Mouse (Mus musculus): Measurements from ENCODE around the gene Dhrs2. TPM values are rescaled to one million over a fixed set of nuclear protein-coding genes. Genes with fewer than 3 reads are reported as not detected.
A peak's percentile ranks its signal among the peaks of the same experiment; 100 is the strongest.

Gene Dhrs2
- total RNA-seq (2021) = not detected
- long read RNA-seq, experiment 1 = 0 reads
- long read RNA-seq, experiment 2 = 0 reads

DNA sequence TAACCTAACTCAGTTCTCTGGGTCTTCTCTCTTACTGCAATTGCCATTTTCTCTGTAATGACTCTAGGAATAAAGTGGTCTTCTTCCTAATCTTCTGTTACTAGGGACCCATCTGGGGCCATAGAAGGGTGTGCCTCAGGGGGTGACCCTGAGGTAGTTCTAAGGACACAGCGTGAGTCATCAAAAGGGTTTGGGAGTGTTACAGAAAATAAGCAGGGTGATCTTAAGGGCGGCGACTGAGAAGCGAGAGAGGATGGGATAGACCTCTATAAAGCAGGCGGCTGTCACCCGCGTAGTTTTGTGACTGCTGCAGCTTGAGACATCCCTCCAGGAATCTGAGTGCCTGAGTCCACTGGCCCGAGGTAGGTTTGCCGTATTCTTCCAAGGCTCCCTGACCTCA lies at the start of gene Dhrs2:
Gene Dhrs2 (plus strand): TSS at position 301 of the 400 bp plus-strand sequence.
- no peak for DNase-seq

- DNase-seq = no peak
Measured at GRCm38 (mm10) chr14:55174164-55174563, 47.6 kb upstream of the Dhrs2 start.

DNA sequence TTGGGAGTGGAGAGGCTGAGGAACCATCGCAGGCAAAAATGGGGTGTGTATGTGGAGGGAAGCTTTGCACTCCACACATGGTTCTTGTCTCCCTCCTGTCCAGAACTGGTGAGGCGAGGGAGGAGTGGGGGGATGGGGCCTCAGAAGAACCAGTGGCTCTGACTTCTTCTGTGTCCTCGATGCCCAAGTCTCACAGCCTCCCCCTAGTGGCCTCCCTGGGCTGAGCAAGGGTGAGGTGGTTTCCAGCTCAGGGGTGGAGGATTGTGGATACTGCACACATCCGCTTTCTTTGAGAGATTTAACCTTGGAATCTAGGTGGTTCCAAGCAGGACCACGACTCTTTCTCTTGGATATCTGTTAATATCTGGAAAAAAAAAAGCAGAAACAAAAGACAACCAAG lies 44.5 kb upstream of the Dhrs2 start:
- DNase-seq = peak; percentile 77 to 82

GRCm38 (mm10) chr14:55180951-55181350 lies 40.9 kb upstream of the Dhrs2 start:
- no peak for DNase-seq

DNA sequence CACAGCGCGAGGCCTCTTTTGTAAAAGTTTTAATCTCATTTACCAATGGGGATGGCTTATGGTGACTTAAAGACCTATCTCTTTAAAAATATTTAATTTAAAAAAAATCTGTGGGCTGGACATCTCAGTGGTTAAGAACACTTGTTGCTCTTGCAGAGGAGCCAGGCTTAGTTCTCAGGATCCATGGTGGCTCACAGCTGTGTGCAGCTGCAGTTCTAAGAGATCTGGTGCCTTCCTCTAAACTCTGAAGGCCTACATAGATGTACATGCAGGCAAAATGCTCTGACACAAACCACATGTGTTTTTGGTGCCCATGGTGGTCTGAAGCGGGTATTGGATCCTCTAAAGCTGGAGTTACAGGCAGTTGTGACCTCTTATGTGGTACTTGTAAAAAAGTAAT lies 38.6 kb upstream of the Dhrs2 start:
- DNase-seq = no peak

DNA sequence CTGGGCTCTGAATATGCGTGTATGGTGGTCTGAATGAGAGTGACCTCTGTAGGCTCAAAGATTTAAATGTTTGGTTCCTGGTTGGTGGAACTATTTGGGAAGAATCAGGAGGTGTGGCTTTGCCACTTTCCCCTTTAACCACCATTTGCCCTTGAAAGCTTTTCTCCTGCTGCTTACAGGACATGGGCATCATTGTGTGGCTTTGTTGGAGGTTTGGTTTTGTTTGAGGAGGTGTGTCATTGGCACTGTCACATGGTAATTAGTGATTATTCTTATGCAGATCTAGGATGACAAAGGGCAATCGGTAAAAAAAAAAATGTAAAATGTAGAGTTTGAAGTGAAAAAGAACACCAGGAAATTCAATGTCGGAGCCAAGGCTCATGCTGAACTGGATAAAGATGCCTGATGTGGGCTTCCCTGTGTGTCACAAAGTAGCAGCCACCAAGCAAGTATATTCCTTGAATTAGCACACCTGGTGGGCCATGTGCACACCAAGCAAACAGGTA lies 37.1 kb upstream of the Dhrs2 start:
- no peak for DNase-seq

DNA sequence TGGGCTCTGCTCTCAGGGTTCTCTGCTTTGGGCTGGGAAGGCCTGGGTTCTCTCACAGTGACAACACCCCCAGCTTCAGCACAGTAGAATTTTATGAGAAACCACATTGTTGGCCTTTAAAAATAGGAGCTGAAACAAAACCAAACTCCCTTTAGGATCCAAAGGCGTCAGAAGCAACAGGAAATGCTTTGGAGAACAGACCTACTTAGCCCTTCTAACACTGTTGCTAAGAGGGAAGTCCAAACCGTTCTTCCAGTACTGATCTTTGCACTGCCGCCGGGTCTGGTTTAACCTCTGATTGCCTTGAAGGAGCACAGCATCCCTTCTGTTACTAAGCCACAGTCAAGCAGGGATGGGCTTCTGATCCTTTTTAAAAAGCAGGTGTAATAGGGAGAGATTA lies 33.3 kb upstream of the Dhrs2 start:
- DNase-seq = no peak

GRCm38 (mm10) chr14:55189351-55189769 lies 32.4 kb upstream of the Dhrs2 start:
- DNase-seq = no peak

- DNase-seq = no peak
Measured at GRCm38 (mm10) chr14:55193354-55193753, 28.5 kb upstream of the Dhrs2 start.

GRCm38 (mm10) chr14:55193876-55194635 lies 27.8 kb upstream of the Dhrs2 start:
- peak; percentile 46 to 58 for DNase-seq

DNA sequence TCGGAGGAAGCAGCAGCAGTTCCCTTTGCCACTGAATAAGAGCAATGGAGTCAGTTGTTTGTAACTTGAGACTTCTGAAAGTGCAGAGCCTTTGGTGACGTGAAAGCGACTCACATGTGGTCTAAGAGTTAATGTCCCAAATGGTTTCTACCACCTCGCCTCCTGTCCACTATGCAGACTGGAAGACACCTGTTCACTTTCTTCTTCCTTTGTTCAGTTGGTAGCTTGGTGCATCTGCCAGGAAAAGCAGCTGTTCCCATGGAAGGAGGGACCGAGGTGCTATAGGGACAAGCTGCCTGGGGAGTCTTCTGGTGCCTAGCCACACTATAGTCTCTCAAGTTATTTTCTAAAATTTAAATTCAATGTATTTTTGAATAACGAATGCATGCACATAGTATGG lies 27.0 kb upstream of the Dhrs2 start:
- DNase-seq = no peak

GRCm38 (mm10) chr14:55197121-55197520 lies 24.7 kb upstream of the Dhrs2 start:
- DNase-seq = no peak

GRCm38 (mm10) chr14:55198187-55198586 lies 23.6 kb upstream of the Dhrs2 start:
- DNase-seq = no peak

DNA sequence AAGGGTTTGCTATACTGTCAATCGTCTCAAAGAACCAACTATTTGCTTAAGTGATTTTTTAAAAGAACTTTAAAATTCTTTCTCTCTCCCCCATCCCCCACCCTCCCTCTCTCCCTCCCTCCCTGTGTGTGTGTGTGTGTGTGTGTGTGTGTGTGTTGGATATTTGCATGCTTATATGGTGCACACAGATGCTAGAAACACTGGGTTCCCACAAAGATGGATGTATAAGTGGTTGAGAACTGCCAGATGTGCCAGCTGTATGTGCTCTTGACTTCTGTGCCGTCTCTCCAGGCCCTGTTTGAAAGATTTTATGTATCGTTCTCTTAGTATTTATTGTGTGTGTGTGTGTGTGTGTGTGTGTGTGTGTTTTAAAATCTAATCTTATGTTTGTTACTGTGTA lies 17.3 kb upstream of the Dhrs2 start:
- no peak for DNase-seq

GRCm38 (mm10) chr14:55205045-55205750 lies 16.6 kb upstream of the Dhrs2 start:
- DNase-seq = no peak

DNA sequence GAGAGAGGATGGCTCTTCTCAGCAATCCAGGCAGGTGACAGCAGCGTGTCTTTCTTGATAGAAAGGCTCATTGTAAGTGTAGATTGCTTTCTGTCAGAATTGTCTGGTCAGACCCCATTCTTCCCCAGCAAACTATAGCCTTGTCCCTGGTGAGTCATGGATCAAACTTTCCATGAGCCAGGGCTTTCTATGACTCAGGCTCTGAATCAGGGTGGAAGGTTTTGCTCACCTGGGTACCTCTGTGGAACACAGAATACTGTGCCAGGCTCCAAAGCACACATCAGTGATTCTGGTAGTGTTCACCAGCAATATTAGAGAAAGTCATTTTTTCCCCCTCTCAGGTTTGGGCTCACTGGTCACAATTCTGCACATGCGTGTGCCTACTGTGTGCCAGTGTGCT lies 13.5 kb upstream of the Dhrs2 start:
- peak; percentile 31 to 33 for DNase-seq

DNA sequence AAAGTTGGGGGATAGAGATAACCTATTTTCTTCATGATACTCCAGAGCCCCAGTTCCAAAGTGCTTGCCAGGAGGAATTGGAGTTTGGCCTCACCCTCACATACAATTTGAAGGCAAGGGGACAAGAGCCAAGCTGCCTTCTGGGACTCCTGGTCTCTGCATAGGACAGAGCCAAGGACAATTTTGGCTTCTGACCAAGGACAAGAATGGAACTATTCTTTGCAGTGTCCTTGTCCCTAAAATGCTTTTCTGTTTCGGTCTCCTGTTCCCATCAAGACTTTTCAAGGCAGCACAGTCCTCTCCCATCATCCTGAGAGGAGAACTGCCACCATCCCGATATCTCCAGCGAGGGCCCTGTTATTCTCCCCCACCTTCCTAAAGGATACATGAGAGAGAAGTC lies 8.2 kb upstream of the Dhrs2 start:
- DNase-seq = peak in 1 of 2 experiments; percentile 23

DNA sequence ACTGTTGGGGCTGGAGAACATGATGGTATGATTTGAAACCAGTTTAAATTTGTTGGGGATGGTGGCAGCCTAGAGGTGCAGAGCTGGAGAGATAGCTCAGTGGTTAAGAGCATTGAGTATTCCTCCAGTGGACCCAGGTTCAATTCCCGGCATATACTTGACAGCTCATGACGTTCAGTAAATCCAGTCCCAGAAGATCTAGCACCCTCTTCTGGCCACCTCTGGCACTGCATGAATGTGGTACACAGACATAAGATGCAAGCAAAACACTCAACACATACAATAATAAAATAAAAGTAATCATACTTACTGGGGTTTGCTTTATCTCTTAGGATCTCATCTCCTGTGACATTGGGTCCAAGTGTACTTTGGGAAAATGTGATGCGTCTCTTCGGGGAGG lies 7.3 kb upstream of the Dhrs2 start:
- DNase-seq = peak; percentile 55 to 59

- DNase-seq = no peak
Measured at GRCm38 (mm10) chr14:55223172-55223571, 1.4 kb downstream of the Dhrs2 start.

DNA sequence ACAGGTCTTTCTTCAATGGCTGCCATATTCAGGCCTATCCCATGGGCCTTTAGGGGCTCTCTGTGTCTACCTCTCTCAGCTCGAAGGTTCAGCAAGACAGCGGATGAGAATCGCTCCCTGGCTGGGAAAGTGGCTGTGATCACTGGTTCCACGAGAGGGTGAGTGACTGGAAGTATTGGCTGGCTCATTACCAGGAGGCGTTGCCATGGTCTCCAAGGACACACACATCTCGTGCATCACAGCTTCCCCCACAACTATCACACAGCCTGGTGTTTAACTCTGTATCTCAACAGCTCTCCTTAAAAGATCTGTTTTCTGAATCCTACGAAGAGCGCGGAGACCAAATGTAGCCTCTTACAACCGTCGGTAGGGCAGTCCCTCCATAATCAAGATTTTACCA lies 12.8 kb downstream of the Dhrs2 start:
- peak in 1 of 2 experiments; percentile 6 for DNase-seq

DNA sequence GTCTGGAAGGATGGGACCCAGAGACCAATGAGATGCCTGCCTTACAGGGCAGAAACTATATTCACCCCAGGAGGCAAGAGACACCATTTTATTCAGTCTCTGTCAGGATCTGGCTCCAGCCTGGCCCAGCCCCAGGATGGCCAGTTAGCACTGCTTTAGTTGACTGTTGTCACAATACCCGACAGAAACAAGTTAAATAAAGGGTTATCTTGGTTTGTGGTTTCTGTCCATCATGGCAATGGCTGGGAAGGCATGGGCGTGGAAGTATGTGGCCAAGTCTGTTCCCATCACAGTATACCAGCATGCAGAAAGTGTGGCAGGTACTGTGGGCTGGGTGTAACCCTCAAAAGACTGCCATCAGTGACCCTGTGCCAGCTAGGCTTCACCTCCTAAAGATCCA lies 14.9 kb downstream of the Dhrs2 start:
- no peak for DNase-seq

DNA sequence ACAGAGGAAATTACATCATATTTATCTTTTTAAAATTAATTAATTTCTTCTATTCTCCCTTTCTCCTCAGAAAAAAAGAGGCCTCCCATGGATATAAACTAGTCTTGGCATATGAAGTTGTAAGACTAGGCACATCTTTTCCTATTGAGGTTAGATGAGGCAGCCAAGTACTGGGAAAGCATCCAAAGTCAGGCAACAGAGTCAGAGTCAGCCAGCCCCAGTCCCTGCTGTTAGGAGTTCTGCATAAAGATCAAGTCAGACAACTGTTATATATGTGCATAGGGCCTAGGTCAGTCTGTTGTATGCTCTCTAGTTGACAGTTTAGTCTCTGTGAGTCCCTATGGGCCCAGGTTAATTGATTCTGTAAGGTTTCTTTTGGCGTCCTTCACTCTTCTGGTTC lies 20.9 kb downstream of the Dhrs2 start:
- DNase-seq = no peak

DNA sequence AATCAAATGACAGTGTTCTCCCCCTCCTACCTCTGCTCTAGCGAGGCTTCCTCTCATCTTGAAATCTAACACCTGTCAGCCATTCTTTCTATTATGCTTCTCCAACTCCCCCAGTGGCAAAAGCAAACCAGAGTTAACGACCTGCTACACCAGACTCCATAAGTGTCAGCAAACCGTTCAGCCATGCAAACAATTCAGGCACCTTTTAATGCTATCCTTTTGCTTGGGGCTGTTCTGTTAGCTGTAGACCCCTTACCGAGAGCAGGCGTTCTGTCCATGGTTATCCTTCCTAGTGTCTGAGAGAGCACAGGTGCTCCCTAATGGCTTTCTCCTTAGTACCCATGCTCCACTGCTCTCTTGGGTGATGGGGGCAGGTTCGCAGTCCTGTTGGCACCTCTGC lies 25.4 kb downstream of the Dhrs2 start:
- no peak for DNase-seq

DNA sequence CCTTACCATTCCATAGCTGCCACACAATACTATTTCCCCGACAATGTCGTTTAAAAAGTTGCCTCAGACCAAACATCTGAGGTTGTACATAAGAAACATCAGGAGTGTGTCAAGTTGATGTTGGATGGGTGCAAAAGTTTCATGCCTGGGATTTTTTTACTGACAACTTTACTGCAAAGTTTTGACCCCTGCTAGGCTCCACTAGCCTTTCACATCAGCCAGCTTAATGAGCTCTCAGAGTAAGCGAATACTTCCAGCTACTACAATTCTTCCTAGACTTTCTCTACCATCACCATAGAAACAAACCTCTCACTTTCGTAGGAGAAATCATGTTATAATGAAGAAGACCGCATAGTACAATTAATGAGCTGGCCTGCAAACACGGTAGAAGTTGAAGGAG lies 26.5 kb downstream of the Dhrs2 start:
- no peak for DNase-seq

All from adrenal gland, postnatal 36 days (tissue).